ENCODE assay signal across 8 mouse cellular contexts in genomic region chr11:100714534-100714915, GRCm38 (mm10). TPM values are rescaled to one million over a fixed set of nuclear protein-coding genes. Genes with fewer than 3 reads are reported as not detected.
A peak's percentile ranks its signal among the peaks of the same experiment; 100 is the strongest.
DNase-seq lines count a peak whose midpoint lies in the region; ATAC-seq and TF ChIP-seq lines count a peak whose summit lies in the region.

No protein-coding gene starts in this region.

- no peak overlapping the region for H3K4me3 ChIP-seq in kidney, adult 2 months (ENCODE audit: insufficient read depth, low read depth, low read length)
- H3K4me3 ChIP-seq in limb, embryonic 15.5 days, result no peak overlapping the region
- H3K4me3 ChIP-seq in midbrain, embryonic 16.5 days (ENCODE audit: low read depth, low read length), result no peak overlapping the region
- peak overlapping the region; percentile 40 for H3K4me3 ChIP-seq in stomach, embryonic 16.5 days (replicated peaks; ENCODE audit: low read length)

- intact Hi-C loops in gastrocnemius, postnatal 36 days (cut with DNase I), result loop anchor here (2.0 to 10.0 kb wide), 2 partner anchors 46 to 240 kb away; no protein-coding TSS in a partner anchor

- peak overlapping the region; percentile 67; the same call in 1 of the 2 replicates for H3K27ac ChIP-seq in kidney, adult 2 months (ENCODE audit: insufficient read depth, low read depth, low read length)
- H3K27ac ChIP-seq in limb, embryonic 15.5 days, result peak overlapping the region; percentile 63
- H3K27ac ChIP-seq in midbrain, embryonic 16.5 days (ENCODE audit: low read length), result no peak overlapping the region
- peak overlapping the region; percentile 75; the same call in 1 of the 2 replicates for H3K27ac ChIP-seq in stomach, embryonic 16.5 days (ENCODE audit: low read length)

- peak overlapping the region; percentile 7; the same call in 1 of the 2 replicates for H3K9ac ChIP-seq in limb, embryonic 15.5 days
- H3K9ac ChIP-seq in midbrain, embryonic 16.5 days (ENCODE audit: low read depth, low read length), result no peak overlapping the region
- peak overlapping the region; percentile 68 for H3K9ac ChIP-seq in stomach, embryonic 16.5 days (ENCODE audit: low read length)

- peak; percentile 93 for TF ChIP-seq CTCF in kidney, adult 2 months (conservative IDR thresholded peaks at IDR 0.05; ENCODE audit: insufficient read depth, insufficient read length, low read depth, low read length)

- DNase-seq in urinary bladder, postnatal 10 days (ENCODE audit: low spot score), result peak; percentile 41
- DNase-seq in urinary bladder, adult 2 months (ENCODE audit: low spot score), result no peak
- DNase-seq in embryo, embryonic 10 days (ENCODE audit: low spot score), result peak; percentile 89
- peak; percentile 65 to 71 for DNase-seq in gastrocnemius, postnatal 36 days
- DNase-seq in kidney, adult 2 months, result peak; percentile 91

- no peak for TF ChIP-seq POLR2A in kidney, adult 2 months (IDR thresholded peaks at IDR 0.05; ENCODE audit: low read depth, low read length)

- H3K9me3 ChIP-seq in limb, embryonic 15.5 days, result no peaks in the 10 kb centered on the region
- no peaks in the 10 kb centered on the region for H3K9me3 ChIP-seq in midbrain, embryonic 16.5 days (replicated peaks; ENCODE audit: control insufficient read depth, low read length, poor library complexity, severe bottlenecking)
- no peaks in the 10 kb centered on the region for H3K9me3 ChIP-seq in stomach, embryonic 16.5 days (replicated peaks; ENCODE audit: control insufficient read depth, low read length)

- ATAC-seq in limb, embryonic 15.5 days (ENCODE audit: insufficient number of reproducible peaks, low FRiP score, low TSS enrichment, low read depth), result no peak
- ATAC-seq in midbrain, embryonic 16.5 days, result peak; percentile 8
- peak; percentile 12; the same call in 1 of the 2 replicates for ATAC-seq in stomach, embryonic 16.5 days (ENCODE audit: insufficient read depth, low FRiP score)

- H3K27me3 ChIP-seq in kidney, adult 2 months (replicated peaks; ENCODE audit: control insufficient read depth, insufficient read depth, low read length), result no peaks in the 10 kb centered on the region
- H3K27me3 ChIP-seq in limb, embryonic 15.5 days, result no peaks in the 10 kb centered on the region
- H3K27me3 ChIP-seq in midbrain, embryonic 16.5 days (ENCODE audit: control insufficient read depth, insufficient read depth, low read depth, low read length), result no peaks in the 10 kb centered on the region; the same call in 1 of the 2 replicates
- no peaks in the 10 kb centered on the region for H3K27me3 ChIP-seq in stomach, embryonic 16.5 days (ENCODE audit: control insufficient read depth, insufficient read depth, low read length)

- H3K4me1 ChIP-seq in kidney, adult 2 months (ENCODE audit: control insufficient read depth, insufficient read depth, low read length), result peaks cover 16% of the 10 kb centered on the region
- peaks cover 34% of the 10 kb centered on the region for H3K4me1 ChIP-seq in limb, embryonic 15.5 days
- H3K4me1 ChIP-seq in midbrain, embryonic 16.5 days (ENCODE audit: control insufficient read depth, insufficient read depth, low read length), result peaks cover 23% of the 10 kb centered on the region
- peaks cover 30% of the 10 kb centered on the region for H3K4me1 ChIP-seq in stomach, embryonic 16.5 days (ENCODE audit: control insufficient read depth, insufficient read depth, low read length)

- WGBS in kidney, adult 2 months, result 42% methylated on average over 6 of the region's 6 CpGs
- WGBS in limb, embryonic 15.5 days, result 47% methylated on average over 6 of the region's 6 CpGs
- WGBS in midbrain, embryonic 16.5 days, result 46% methylated on average over 6 of the region's 6 CpGs
- WGBS in stomach, embryonic 16.5 days, result 56% methylated on average over 6 of the region's 6 CpGs

- peak overlapping the region; percentile 54; the same call in 1 of the 2 replicates for H3K4me2 ChIP-seq in limb, embryonic 15.5 days
- H3K4me2 ChIP-seq in midbrain, embryonic 16.5 days (ENCODE audit: low read length), result 0 out of 2 replicates have a peak overlapping the region, but pooled peaks have one; percentile 19
- peak overlapping the region; percentile 53; the same call in 1 of the 2 replicates for H3K4me2 ChIP-seq in stomach, embryonic 16.5 days (ENCODE audit: low read depth, low read length)

- H3K36me3 ChIP-seq in kidney, adult 2 months (ENCODE audit: control insufficient read depth, insufficient read depth, low read length), result peaks cover 2% of the 10 kb centered on the region; the same call in 1 of the 2 replicates
- H3K36me3 ChIP-seq in limb, embryonic 15.5 days, result peaks cover 57% of the 10 kb centered on the region
- H3K36me3 ChIP-seq in midbrain, embryonic 16.5 days (ENCODE audit: control insufficient read depth, insufficient read depth, low read length), result peaks cover 21% of the 10 kb centered on the region
- H3K36me3 ChIP-seq in stomach, embryonic 16.5 days (ENCODE audit: control insufficient read depth, insufficient read depth, low read length), result peaks cover 9% of the 10 kb centered on the region

RNA-seq across cellular contexts. Expression of gene Hspb9, which starts 0.9 kb away (rescaled TPM):
- 0.11 and 0.37 TPM in 2 replicates for polyA plus RNA-seq in urinary bladder, adult 2 months (2012; rRNA removed)
- total RNA-seq in gastrocnemius, postnatal 36 days (2021), result not detected
- 0.48 and 0.49 TPM in 2 replicates for polyA plus RNA-seq in kidney, adult 2 months (2012; rRNA removed)
- 0.32 and 0.57 TPM in 2 replicates for polyA plus RNA-seq in limb, embryonic 15.5 days (2015; fragmentation: Nextera tagmentation; extraction: Ambion mirVana)
- polyA plus RNA-seq in midbrain, embryonic 16.5 days (2015; fragmentation: Nextera tagmentation; extraction: Ambion mirVana), result 0.34 TPM in 1 of 2 replicates, not detected in the other
- polyA plus RNA-seq in stomach, embryonic 16.5 days (2015; fragmentation: Nextera tagmentation; extraction: Ambion mirVana), result 0.36 TPM in 1 of 2 replicates, not detected in the other

RNA-seq across cellular contexts. Expression of gene Kat2a, which starts 2.3 kb away (rescaled TPM):
- 28.4 and 30.5 TPM in 2 replicates for polyA plus RNA-seq in urinary bladder, adult 2 months (2012; rRNA removed)
- total RNA-seq in gastrocnemius, postnatal 36 days (2021), result 10 to 100 TPM; 10.4 to 10.9 TPM
- 25.9 and 29.0 TPM in 2 replicates for polyA plus RNA-seq in kidney, adult 2 months (2012; rRNA removed)
- polyA plus RNA-seq in limb, embryonic 15.5 days (2015; fragmentation: Nextera tagmentation; extraction: Ambion mirVana), result 48.2 and 50.4 TPM in 2 replicates
- polyA plus RNA-seq in midbrain, embryonic 16.5 days (2015; fragmentation: Nextera tagmentation; extraction: Ambion mirVana), result 64.9 and 65.9 TPM in 2 replicates
- polyA plus RNA-seq in stomach, embryonic 16.5 days (2015; fragmentation: Nextera tagmentation; extraction: Ambion mirVana), result 40.6 and 41.5 TPM in 2 replicates

RNA-seq across cellular contexts. Expression of gene Dhx58, which starts 10.5 kb away (rescaled TPM):
- 5.6 and 6.5 TPM in 2 replicates for polyA plus RNA-seq in urinary bladder, adult 2 months (2012; rRNA removed)
- 1 to 10 TPM; 1.0 to 1.1 TPM for total RNA-seq in gastrocnemius, postnatal 36 days (2021)
- polyA plus RNA-seq in kidney, adult 2 months (2012; rRNA removed), result 3.7 and 6.2 TPM in 2 replicates
- 2.9 and 3.6 TPM in 2 replicates for polyA plus RNA-seq in limb, embryonic 15.5 days (2015; fragmentation: Nextera tagmentation; extraction: Ambion mirVana)
- 2.8 and 2.9 TPM in 2 replicates for polyA plus RNA-seq in midbrain, embryonic 16.5 days (2015; fragmentation: Nextera tagmentation; extraction: Ambion mirVana)
- 2.8 and 3.6 TPM in 2 replicates for polyA plus RNA-seq in stomach, embryonic 16.5 days (2015; fragmentation: Nextera tagmentation; extraction: Ambion mirVana)

RNA-seq across cellular contexts. Expression of gene Zfp385c, which starts 22.3 kb away (rescaled TPM):
- polyA plus RNA-seq in urinary bladder, adult 2 months (2012; rRNA removed), result 0.54 and 0.65 TPM in 2 replicates
- under 1 TPM; 0.25 to 0.38 TPM for total RNA-seq in gastrocnemius, postnatal 36 days (2021)
- polyA plus RNA-seq in kidney, adult 2 months (2012; rRNA removed), result 0.14 and 0.34 TPM in 2 replicates
- 1.4 and 1.8 TPM in 2 replicates for polyA plus RNA-seq in limb, embryonic 15.5 days (2015; fragmentation: Nextera tagmentation; extraction: Ambion mirVana)
- 0.41 and 0.92 TPM in 2 replicates for polyA plus RNA-seq in midbrain, embryonic 16.5 days (2015; fragmentation: Nextera tagmentation; extraction: Ambion mirVana)
- 0.19 and 0.27 TPM in 2 replicates for polyA plus RNA-seq in stomach, embryonic 16.5 days (2015; fragmentation: Nextera tagmentation; extraction: Ambion mirVana)

RNA-seq across cellular contexts. Expression of gene Rab5c, which starts 23.5 kb away (rescaled TPM):
- polyA plus RNA-seq in urinary bladder, adult 2 months (2012; rRNA removed), result 148 and 160 TPM in 2 replicates
- total RNA-seq in gastrocnemius, postnatal 36 days (2021), result 10 to 100 TPM; 35.0 to 44.5 TPM
- polyA plus RNA-seq in kidney, adult 2 months (2012; rRNA removed), result 445 and 472 TPM in 2 replicates
- 19.7 and 30.8 TPM in 2 replicates for polyA plus RNA-seq in limb, embryonic 15.5 days (2015; fragmentation: Nextera tagmentation; extraction: Ambion mirVana)
- 41.1 and 43.3 TPM in 2 replicates for polyA plus RNA-seq in midbrain, embryonic 16.5 days (2015; fragmentation: Nextera tagmentation; extraction: Ambion mirVana)
- 33.2 and 33.9 TPM in 2 replicates for polyA plus RNA-seq in stomach, embryonic 16.5 days (2015; fragmentation: Nextera tagmentation; extraction: Ambion mirVana)
